Mouse (Mus musculus) mouse trophoblast stem cell (cell line): ENCODE results near the gene Prr14.
"Not testable (repeated sequence)": the region's sequence is repeated elsewhere in the genome, so short reads cannot be mapped to it uniquely, and the experiment has no call there.

Source experiments
- in situ Hi-C, 2 experiments: fragments of 300-500 bp; cut with MseI, MboI; formaldehyde crosslinking; loops; 2 replicates in 1 of 2; 3 replicates in 1 of 2; pipeline ENCODE4 v1.15.1; 2025

Gene Prr14

DNA sequence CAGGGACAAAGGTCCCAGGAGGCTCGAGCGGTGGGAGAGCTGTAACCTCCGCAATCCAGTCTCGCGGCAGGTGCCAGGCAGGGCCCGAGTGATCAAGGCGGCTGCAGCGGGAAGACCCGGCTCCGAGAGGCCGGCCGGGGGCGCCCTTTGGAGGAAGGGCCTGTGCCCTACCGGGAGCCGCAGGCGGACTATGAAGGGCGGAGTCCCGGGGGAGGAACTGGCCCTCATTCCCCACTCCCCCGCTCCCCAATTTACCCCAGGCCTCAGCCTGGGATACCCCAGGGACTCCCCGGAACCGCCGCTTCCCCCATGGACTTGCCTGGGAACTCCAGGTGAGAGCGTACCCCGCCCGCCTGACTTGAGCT lies 12.2 kb downstream of the Prr14 start:
- in situ Hi-C loops, result no loop called here

DNA sequence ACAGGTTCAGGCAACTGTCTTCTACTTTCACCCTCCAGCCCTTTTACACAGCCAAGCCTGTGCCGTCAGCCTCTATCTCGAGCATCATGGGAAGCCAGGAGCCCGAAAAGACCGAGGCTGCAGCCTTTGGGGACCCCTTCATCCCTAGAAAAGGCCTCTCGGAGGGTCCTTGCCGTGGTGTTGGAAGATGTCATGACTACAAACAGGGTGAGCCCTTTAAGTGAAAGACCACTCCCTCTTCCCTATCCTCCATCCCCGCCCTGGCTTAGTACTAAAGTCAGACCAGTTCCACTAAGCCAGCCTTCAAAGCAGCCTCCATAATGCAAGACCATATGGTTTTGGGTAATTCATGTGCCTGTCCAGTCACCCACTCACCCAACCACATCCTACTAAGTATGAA lies 12.6 kb downstream of the Prr14 start:
- in situ Hi-C loops, result no loop called here

DNA sequence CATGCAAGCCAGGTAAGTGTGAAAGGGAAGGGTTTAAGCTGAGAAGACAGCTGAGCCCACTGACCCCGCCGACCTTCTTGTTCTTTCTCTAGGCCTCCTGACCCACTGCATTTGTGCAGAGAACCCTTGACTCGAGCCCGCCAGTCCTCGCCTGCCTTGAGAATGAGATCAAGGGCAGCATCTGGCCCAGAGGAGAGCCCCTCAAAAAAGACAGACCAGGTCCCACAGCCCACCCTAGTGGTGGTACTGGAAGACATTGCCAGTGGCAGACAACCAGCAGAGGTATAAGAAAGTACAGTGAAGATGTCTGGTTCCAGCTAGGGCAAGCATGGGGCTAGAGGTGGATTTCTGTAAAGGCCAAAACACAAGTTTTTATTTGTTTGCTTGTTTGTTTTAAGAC lies 14.3 kb downstream of the Prr14 start:
- in situ Hi-C loops, result no loop called here

DNA sequence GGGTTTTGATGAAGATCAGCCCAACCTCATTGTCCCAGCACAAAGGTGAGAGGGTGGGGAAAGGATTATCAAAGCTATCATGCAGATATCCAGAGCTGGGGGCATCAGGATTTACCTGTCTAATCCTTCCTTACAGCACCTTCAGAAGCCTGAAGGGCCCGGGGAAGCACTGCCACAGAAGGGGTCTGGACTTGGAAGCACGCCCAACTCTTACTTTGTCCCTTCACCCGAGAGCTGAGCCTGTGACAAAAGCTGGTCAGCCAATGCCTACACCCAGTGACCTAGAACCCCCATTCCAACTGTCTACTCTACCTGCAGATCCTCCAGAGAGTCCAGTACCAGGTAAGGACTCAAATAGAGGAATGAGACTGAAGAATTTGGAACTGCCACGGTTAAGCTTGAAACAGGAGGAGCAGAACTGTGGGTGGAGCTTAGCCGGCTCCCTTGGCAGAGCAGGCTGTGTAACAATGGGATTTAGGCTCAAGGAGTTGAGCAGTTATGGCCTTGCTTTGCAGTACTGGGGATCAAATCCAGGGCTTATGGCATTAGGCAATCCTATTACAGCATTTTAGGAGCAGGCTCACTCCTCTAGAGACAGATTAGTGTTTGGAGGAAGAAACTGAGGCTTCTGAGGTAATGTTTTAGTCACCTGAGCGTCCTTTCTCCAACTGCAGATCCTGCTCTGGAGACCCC lies 15.1 kb downstream of the Prr14 start:
- in situ Hi-C loops, result no loop called here

DNA sequence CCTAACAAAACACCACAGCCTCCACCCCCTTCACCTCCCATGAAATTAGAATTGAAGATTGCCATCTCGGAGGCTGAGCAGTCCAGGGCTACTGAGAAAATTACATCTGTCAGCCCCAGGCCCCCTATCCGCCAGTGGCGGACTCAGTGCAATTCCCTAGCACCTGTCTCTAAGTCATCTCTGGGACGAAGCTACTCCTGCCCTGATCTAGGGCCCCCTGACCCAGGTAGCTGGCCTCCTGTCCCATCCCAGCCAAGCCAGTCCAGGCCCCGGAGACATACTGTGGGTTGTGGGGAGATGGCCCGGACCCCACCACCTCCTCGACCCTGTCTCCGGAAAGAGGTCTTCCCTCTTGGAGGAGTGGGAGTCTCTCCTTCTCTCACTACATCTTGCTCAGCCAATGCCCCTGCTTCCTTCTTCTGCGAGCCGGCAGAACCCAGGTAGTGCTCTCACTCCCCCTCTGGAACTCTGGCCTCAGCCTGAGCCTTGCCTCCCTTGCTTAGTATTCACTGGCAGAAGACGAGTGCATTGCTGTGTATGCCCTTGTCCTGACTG lies 15.9 kb downstream of the Prr14 start:
- in situ Hi-C loops, result no loop called here

DNA sequence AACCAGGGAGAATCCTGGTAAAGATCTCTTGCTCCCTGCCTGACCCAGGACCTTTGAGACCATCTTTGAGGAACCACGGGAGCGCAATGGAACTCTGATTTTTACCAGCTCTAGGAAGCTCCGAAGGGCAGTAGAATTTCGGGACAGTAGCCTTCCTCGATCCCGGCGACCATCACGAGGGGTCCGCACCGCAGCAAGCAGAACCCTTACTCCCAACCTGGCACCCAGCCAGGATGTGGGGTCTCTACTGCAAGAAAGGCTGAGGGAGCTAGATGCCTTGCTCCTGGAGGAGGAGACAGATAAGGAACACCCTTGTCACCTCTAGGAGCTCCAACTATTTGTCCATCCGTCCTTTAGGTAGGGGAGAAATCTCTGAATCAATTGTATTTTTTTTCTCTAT lies 16.9 kb downstream of the Prr14 start:
- in situ Hi-C loops, result no loop called here

DNA sequence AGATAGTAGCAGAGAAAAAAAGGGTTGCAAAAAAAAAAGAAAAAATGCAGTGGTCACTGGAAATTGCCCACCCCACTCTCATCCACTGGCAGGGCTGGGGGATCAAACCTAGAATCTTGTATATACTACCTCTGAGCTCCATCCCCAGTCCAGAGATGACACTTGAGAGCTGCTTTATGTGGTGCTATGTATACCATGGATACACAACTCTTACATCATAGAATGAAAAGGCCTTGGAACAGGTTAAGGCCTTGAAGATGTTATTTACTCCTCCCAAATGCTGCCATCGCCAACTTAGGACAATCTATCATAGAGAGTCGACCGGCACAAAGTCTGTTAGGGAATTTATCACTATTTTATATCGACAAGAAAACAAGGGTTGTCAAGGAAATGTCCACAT lies 17.4 kb downstream of the Prr14 start:
- in situ Hi-C loops, result no loop called here

DNA sequence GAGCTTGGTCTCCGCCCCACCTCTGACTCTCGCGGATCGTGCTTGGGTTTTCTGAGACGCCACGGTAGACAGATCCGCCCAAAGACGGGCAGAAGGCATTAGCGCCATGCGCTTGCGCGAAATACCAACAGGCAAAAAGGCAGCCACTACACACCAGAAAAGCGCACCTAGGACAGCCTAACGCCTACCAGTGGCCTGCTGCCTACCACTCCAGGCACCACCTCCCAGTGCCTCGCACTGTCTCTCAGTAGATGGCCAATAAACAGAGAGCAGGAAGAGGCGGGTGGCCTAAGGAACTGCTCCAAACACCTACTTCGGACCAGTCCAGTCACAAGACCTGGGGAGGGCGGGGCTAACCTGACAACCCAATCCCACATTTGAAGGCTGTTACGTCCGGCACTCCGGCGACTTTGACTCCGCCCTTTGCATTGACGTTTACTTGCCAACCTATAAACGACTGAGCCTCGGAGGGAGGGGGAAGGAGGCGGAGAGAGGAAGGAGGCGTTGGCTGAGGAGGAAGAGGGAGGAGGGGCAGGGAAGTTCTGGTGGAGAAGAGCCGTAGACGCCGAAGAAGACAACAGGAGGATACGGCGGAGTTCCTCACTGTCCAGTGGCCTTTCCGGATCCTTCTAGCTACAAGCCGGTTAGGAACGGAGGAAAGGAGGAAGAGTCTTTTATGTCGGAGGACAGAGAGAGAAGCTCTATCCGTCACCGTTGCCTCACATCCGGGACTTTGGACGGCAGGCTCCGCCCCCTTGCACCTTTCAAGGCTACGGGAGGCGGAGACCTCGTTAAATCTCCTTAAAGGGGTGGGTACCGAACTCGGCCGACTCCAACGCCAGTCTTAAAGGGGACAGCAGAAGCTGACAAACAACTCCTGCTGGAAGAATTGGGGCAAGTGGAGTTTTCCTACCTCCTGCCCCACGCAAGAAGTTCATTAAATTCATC lies 18.6 kb downstream of the Prr14 start:
- in situ Hi-C loops, result no loop called here

DNA sequence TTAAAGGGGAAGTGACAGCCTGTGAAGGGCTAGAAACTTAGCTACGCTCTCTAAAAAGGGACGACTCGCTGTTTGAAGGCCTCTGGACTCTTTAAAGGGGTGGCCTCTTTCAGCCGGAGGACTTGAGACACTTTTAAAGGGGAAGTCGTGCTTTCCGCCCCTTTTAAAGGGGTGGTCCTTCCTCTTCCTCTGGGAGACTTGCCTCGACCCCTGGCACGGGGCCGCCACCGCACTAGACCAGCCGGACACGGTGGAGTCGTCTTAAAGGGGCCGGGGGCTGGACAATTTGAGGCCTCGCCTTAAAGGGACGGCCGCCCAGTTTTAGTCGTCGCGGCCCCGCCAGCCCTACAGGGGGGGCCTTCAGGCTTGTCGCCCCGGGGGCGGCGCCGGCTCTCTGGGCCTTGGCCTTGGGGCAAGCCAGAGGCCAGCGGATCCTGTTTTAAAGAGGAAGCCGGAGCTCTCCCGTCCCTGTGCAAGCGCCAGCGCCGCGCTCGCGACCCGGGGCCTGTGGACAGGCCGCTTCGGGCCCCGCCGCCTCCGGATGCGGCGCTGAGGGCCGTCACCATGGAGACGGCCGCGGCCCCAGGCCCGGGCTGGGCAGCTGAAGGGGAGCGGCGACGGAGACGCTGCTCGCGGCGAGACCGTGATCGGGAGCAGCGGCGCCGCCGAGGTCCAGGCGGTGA lies 19.4 kb downstream of the Prr14 start, which contains the start of gene Fbrs:
Fbrs (plus strand) TSS at position 565 of the 683 bp plus-strand sequence.
- in situ Hi-C loops, result no loop called here

DNA sequence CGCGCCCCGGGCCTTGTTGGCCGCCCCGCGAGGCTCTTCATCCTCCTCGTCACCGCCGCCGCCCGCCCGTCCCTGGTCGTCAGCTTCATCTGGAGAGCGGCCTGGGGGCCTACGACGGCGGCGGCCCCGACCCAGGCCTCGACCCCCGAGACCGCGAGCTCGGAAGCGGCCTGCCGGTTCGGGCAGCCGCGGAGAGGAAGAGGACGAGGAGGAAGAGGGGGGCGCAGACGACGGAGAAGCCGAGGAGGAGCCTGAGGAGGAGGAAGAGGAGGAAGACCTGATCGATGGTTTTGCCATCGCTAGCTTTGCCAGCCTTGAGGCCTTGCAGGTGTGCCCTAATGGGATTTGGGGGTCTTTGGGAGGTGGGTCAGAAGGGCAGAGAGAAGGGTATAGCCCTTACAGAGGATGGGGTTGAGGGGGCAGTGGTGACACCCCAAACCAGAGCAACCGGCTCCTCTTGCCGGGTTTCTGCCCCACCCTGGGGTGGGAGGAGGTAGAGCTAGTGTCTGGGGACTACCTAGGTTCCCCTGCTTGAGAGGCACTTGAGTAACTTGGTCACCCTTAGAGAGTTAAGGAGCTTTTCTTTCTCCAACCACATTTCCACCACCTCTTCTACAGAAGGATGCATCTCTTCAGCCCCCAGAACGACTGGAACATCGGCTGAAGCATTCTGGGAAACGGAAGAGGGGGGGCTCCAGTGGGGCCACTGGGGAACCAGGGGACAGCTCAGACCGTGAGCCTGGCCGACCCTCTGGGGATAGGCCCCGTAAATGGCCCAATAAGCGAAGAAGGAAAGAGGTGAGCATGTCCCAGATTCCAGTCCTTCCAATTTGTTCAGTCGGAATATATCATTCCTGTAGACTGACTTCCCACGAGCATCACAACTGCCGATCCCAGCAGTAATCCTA lies 20.2 kb downstream of the Prr14 start:
- in situ Hi-C loops, result no loop called here

DNA sequence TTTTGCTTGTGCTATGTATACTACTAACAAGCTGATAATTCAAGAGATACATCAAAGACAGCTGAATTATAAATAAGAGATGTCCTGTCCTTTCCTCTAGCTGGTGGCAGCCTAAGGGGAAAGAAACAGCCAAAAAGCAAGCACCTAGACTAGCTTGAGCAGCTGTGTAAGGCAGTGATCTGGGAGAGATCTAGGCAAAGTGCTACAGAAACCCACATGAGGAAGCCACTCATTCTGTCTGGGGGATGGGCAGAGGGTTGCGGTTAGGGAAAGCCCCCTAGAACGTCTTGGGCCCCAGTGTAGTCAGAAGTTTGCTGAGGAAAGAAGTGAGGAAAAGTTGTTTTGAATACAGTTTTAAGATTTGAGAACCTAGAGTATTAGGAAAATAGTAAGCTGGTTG lies 20.9 kb downstream of the Prr14 start:
- in situ Hi-C loops, result no loop called here

DNA sequence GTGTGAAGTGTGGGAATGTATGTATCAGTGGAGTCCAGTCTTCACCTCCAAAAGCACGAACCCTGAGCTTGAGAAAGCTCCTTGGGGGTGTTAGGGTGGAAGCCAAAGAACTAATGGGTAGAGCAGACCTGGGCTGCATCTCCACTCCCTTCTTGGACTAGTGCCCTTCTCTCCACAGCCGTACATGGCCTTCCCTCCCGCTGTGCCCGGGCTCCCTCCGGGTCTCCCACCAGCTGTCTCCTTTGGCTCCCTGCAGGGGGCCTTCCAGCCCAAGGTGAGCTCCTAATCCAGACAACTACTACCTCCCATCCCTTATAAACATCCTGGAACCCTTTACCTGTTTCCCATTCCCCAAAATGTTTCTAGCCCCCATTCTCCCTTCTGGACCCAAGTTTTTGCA lies 26.0 kb downstream of the Prr14 start:
- in situ Hi-C loops, result no loop called here

DNA sequence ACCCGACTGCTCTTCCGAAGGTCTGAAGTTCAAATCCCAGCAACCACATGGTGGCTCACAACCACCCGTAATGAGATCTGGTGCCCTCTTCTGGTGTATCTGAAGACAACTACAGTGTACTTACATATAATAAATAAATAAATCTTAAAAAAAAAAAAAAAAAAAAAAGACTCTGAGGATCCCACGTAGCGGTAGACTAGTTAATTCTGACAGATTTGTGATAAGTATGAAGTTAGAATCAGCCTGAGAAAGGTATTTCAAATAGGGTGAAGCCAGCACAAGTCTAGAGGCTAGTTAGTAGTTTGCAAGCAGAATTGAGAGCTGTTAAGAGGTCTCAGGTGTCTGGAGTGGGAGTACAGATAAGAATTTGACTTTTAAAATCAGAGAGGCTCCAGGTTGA lies 29.0 kb downstream of the Prr14 start:
- in situ Hi-C loops, result not testable (repeated sequence)

DNA sequence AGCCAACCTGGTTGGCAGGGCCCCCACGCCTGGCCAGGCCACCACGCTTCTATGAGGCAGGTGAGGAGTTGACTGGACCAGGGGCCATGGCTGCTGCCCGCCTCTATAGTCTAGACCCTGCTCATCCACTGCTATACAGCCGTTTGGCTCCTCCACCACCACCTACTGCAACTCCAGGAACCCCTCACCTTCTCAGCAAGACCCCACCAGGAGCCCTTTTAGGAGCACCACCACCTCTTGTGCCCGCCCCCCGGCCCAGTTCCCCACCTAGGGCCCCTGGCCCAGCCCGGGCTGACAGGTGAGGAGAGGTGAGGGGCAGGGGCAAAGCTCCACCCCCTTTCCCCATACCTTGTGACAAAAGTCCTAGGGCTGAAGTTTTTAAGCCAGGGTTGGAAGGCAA lies 30.6 kb downstream of the Prr14 start:
- in situ Hi-C loops, result no loop called here

DNA sequence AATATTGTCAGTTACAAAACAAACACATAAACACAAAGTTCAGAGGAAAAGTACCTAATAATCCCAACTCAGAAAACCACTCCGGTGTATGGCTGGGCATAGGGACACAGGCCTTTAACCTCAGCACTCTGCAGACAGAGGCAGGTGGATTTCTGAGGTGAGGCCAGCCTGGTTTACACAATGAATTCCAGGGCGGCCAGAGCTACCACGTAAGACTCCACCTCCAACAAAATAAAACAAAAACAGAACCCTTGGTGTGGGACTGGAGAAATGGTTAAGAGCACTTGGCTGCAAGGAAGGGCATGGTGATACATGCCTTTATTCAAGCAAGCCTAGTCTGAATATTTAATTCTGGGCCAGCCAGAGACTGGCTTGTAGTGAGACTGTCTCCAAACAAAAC lies 32.4 kb downstream of the Prr14 start:
- in situ Hi-C loops, result no loop called here

DNA sequence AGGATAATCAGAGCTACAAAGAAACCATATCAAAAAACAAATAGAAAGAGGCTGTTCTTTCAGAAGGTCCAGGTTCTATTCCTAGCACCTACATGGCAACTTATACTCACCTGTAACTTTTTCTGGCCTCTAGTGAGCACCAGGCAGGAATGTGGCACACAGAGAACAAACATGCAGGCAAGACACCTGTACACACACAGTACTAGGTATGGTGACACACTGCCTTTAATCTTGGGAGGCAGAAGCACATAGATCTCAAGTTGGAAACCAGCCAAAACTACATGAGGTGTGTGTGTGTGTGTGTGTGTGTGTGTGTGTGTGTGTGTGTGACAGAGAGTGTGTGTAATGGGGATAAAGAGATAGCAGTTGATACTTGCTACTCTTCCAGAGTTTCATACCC lies 35.2 kb downstream of the Prr14 start:
- in situ Hi-C loops, result no loop called here

DNA sequence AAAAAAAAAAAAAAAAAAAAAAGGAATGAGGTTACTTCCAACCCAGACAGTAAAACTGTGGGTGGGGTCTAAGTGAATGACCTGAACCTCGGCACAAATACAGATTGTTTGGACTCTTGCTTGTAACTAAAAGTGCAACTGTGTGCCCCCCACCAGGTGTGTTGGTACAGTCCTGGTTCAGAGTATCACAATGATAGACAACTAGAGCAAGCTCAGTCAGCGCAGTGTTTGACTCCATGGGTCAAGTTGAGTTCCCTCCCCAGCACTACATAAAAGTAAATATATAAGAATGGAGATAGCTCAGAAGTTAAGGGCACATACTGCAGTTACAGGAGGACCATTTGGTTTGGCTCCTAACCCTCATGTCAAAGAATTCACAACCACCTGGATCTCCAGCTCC lies 38.0 kb downstream of the Prr14 start:
- in situ Hi-C loops, result no loop called here

DNA sequence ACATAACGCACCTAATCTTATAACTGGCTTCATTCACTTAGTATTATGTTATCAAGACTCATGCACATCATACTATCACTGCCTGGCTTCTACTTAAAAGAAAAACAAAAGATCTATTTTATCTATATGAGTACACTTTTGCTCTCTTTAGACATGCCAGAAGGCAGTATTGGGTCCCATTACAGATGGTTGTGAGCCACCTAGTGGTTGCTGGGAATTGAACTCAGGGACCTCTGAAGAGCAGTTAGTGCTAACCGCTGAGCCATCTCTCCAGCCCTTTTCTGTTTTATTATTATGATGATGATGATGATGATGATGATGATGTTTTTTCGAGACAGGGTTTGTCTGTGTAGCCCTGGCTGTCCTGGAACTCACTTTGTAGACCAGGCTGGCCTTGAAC lies 39.0 kb downstream of the Prr14 start:
- in situ Hi-C loops, result no loop called here

DNA sequence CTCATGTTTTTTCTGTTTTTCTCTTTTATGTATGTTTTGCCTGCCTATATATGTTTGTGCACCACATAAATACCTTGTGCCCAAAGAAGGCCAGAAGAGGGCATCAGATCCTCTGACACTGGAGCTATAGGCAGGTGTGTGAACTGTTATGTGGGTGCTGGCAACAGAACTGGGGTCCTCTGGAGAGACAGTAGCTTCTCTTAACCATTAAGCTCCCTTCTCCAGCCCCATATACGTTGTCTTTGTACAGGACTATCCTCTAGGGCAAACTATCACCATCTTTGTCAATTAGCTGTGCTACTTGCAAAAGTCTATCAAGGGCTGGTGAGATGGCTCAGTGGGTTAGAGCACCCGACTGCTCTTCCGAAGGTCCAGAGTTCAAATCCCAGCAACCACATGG lies 48.9 kb downstream of the Prr14 start:
- in situ Hi-C loops, result no loop called here

DNA sequence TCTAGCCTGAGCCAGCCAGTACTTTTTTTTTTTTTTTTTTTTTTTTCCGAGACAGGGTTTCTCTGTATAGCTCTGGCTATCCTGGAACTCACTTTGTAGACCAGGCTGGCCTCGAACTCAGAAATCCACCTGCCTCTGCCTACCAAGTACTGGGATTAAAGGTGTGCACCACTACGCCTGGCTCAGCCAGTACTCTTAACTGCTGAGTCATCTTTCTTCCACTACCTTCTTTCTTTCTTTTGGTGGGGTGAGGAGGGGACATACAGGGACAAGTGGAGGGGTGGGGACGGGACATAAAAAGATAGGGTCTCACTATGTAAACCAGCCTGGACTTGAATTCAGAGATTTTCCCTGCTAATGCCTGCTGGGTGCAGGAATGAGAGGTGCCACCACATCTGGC lies 50.4 kb downstream of the Prr14 start:
- in situ Hi-C loops, result not testable (repeated sequence)

DNA sequence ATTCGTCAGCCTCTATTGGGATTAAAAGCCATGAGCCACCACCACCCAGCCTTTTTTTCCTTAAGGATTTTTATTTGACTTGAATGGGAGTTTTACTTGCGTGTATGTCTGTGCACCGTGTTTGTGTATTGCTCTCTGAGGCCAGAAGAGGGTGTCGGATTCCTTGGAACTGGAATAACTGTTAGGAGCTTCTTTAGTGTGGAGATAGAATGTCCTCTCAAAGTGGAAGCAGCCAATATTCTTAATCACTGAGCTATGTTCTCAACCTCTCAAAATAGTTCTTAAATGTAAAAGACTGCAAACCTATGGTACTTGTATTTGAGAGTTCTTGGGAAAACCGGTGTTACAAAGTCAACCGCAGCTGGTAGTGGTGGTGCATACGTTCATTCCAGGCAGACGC lies 51.8 kb downstream of the Prr14 start:
- in situ Hi-C loops, result no loop called here
